Mouse (Mus musculus): ENCODE measurements at regions not wholly inside any gene's neighbourhood (a gene's known extent, or its start where the extent isn't known, plus 50 kb on each side); places are given as distances from the start of the nearest gene placed in this dataset.

GRCm38 (mm10) chr3:37964083-37964482 lies 239.8 kb upstream of the Gm5148 start:
- Histone ChIP-seq H3K27ac (replicated peaks; ENCODE audit: low read depth, low read length) (no peak overlapping the region), H3K4me3 (ENCODE audit: insufficient read depth, low read depth, low read length) (no peak overlapping the region), H3K4me1 (ENCODE audit: control insufficient read depth, insufficient read depth, insufficient read length, low read length) (no peaks in the 10 kb centered on the region; the same call in 1 of the 2 replicates)

DNA sequence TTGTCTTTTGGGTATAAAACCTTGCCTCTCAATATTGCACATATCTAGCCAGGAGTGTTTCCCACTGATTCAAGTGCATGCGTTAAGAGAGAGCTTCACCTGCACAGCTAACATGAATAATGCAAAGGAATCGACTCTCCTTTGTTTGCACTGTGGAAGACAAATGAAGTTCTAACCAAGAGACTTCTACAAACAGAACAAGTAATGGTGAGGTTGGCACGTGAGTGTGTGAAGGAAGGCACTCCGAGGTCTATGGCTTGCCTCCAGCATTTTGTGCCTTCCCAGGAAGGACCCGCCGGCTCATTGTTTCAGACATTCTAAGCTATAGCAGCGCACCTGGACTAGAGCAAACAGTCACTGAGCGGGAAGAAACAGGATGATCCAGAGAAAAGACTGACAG lies 238.5 kb upstream of the Gm5148 start:
- Histone ChIP-seq H3K4me3 (ENCODE audit: insufficient read depth, low read depth, low read length) (no peak overlapping the region), H3K4me1 (ENCODE audit: control insufficient read depth, insufficient read depth, insufficient read length, low read length) (no peaks in the 10 kb centered on the region; the same call in 1 of the 2 replicates), H3K27ac (replicated peaks; ENCODE audit: low read depth, low read length) (no peak overlapping the region)

DNA sequence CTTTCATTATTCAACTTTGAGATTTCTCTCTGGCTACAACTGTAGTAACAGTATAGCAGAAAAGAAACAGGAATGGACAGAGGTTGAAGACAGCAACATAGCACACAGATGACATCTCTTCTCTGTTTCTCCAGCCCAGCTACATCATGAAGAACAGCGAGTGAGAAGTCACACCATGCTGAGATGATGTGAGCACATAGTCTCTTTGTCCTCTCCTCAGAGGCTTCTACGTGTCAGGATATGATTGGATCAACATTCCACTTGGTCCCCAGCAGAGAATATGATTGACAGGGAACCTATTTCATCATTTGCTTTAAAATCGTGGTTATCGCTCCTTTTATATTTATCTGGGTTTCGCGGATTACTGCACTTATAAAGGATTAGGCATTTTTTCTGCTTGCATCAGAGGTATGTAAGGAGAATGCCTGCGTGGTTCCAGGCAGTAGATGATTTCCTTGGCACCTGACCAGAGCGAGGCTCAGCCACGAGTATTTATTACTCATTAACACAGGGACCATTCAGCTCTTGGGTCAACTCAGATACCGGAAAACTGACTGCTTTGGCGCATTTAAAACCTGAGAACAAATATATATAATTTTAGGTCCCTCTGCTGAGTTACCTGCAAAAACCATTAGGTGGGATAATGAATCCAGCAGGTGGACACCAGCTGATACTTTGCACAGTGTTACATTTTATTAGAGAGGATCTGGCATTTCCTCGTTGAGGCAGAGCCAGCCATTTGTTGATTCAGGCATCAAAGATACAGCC lies 237.9 kb upstream of the Gm5148 start:
- Histone ChIP-seq H3K4me3 (ENCODE audit: insufficient read depth, low read depth, low read length) (no peak overlapping the region), H3K4me1 (ENCODE audit: control insufficient read depth, insufficient read depth, insufficient read length, low read length) (no peaks in the 10 kb centered on the region; the same call in 1 of the 2 replicates), H3K27ac (replicated peaks; ENCODE audit: low read depth, low read length) (no peak overlapping the region)

DNA sequence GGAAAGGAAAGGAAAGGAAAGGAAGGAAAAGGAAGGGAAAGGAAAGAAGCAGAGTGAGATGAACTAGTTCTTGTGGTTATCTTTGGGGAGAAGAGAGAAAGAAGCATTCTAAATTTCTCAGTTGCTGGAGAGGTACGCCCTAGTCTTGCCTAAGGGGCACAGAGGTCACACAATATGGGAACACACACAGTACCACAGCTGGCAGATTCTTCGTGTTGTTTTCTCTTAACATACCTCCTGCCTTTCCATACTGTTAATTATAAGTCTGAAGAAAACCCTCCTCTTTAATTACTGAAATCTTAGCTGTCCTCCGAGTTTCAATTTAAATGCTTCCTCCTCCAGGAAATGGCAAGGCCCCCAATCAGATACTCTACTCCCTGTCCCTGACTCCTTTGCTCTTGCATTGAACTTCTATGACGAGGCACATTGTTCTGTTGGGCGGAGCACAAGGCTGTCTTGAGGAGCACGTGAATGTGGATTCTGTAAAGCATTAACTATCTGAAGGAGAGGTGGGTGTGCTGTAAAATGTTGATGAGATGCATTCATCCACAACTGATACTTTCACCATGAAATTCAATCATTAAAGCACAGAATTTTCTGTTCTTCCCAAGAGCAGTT lies 234.2 kb upstream of the Gm5148 start:
- H3K27ac ChIP-seq (replicated peaks; ENCODE audit: low read depth, low read length), result no peak overlapping the region
- no peak overlapping the region for H3K4me3 ChIP-seq (ENCODE audit: insufficient read depth, low read depth, low read length)
- H3K4me1 ChIP-seq (ENCODE audit: control insufficient read depth, insufficient read depth, insufficient read length, low read length), result no peaks in the 10 kb centered on the region; the same call in 1 of the 2 replicates

GRCm38 (mm10) chr3:37956543-37956942 lies 232.3 kb upstream of the Gm5148 start:
- H3K4me3 ChIP-seq (ENCODE audit: insufficient read depth, low read depth, low read length), result no peak overlapping the region
- H3K4me1 ChIP-seq (ENCODE audit: control insufficient read depth, insufficient read depth, insufficient read length, low read length), result no peaks in the 10 kb centered on the region
- H3K27ac ChIP-seq (replicated peaks; ENCODE audit: low read depth, low read length), result no peak overlapping the region

- no peak overlapping the region for H3K27ac ChIP-seq (replicated peaks; ENCODE audit: low read depth, low read length)
- H3K4me3 ChIP-seq (ENCODE audit: insufficient read depth, low read depth, low read length), result no peak overlapping the region
- no peaks in the 10 kb centered on the region for H3K4me1 ChIP-seq (ENCODE audit: control insufficient read depth, insufficient read depth, insufficient read length, low read length)
These were observed 228.6 kb upstream of the Gm5148 start for GRCm38 (mm10) chr3:37952891-37953290.

DNA sequence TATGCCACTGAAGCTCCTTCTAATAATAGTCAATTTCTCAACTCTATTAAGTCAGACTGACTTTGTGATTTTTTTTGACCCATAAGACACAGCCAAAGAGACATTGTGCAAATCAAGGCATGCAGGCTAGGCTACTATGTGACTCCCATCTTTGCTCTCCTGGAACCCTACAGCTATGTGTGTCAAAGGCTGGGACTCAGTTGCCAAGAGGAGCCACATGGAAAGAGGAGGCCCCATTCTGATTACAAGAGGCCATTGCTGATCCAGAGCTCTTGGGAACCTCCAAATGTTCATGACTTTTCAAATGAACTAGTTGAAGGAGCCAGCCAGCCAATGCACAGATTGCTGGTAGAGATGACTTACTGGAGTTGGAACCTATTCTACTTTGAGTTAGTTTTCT lies 228.0 kb upstream of the Gm5148 start:
- Histone ChIP-seq H3K27ac (replicated peaks; ENCODE audit: low read depth, low read length) (no peak overlapping the region), H3K4me3 (ENCODE audit: insufficient read depth, low read depth, low read length) (no peak overlapping the region), H3K4me1 (ENCODE audit: control insufficient read depth, insufficient read depth, insufficient read length, low read length) (no peaks in the 10 kb centered on the region)

DNA sequence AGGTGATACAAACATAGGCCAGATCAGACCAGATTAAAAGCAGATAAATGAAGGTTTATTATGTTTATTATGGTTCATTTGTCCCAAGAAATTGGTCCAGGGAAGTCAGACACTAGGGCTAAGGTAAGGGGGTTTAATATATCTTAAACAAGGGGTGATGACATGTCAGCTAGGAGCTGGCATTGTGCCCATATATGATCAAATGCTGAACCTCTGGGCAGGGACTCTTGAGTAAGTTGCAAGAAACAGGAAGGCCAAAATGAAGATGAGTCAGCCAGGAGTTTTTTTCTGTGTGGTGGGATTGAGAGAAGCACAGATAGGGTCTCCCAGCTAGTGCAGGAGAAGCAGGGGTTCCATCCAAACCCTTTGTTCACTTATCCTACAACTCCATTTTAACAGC lies 219.4 kb upstream of the Gm5148 start:
- no peak overlapping the region for H3K4me3 ChIP-seq (ENCODE audit: insufficient read depth, low read depth, low read length)
- H3K4me1 ChIP-seq (ENCODE audit: control insufficient read depth, insufficient read depth, insufficient read length, low read length), result peaks cover 3% of the 10 kb centered on the region; the same call in 1 of the 2 replicates
- H3K27ac ChIP-seq (replicated peaks; ENCODE audit: low read depth, low read length), result no peak overlapping the region

DNA sequence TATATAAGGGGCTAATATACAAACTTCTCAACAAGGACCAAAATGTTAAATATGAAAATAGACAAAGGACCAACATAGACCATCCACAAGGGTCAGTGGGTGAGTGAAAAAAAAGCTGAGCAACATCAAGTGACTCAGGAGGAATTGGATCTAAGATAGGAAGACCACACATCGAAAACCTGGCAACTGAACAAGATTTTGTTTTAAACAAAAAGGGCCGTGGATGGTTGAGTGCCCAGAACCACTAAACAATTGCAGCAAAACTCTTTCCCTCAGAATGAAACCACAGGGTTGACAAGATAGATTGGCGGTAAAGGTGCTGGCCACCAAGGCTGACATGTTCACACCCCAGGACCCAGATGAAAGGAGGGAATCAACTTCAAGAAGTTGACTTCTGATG lies 215.7 kb upstream of the Gm5148 start:
- Histone ChIP-seq H3K27ac (replicated peaks; ENCODE audit: low read depth, low read length) (no peak overlapping the region), H3K4me1 (ENCODE audit: control insufficient read depth, insufficient read depth, insufficient read length, low read length) (peaks cover 21% of the 10 kb centered on the region), H3K4me3 (ENCODE audit: insufficient read depth, low read depth, low read length) (no peak overlapping the region)

GRCm38 (mm10) chr3:37938870-37939269 lies 214.6 kb upstream of the Gm5148 start:
- no peak overlapping the region for H3K4me3 ChIP-seq (ENCODE audit: insufficient read depth, low read depth, low read length)
- H3K4me1 ChIP-seq (ENCODE audit: control insufficient read depth, insufficient read depth, insufficient read length, low read length), result peaks cover 26% of the 10 kb centered on the region
- 0 out of 2 replicates have a peak overlapping the region, but pooled peaks have one; percentile 68 for H3K27ac ChIP-seq (replicated peaks; ENCODE audit: low read depth, low read length)

DNA sequence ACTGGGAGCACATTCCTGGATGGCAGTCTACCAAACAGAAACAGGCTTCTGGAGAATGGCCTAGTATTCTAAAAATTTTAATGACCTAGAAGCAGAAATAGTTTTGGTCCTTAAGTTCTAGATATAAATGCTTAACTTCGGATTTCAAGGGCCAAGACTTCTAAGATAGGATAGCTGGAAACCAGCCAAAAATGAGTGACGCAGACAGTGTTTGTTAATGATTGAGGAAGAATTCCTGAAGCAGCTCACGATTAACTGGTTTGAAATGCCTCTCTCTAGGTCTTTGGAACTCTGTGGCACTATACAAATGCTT lies 213.9 kb upstream of the Gm5148 start:
- peaks cover 26% of the 10 kb centered on the region for H3K4me1 ChIP-seq (ENCODE audit: control insufficient read depth, insufficient read depth, insufficient read length, low read length)
- peak overlapping the region; percentile 68 for H3K27ac ChIP-seq (replicated peaks; ENCODE audit: low read depth, low read length)
- H3K4me3 ChIP-seq (ENCODE audit: insufficient read depth, low read depth, low read length), result no peak overlapping the region

DNA sequence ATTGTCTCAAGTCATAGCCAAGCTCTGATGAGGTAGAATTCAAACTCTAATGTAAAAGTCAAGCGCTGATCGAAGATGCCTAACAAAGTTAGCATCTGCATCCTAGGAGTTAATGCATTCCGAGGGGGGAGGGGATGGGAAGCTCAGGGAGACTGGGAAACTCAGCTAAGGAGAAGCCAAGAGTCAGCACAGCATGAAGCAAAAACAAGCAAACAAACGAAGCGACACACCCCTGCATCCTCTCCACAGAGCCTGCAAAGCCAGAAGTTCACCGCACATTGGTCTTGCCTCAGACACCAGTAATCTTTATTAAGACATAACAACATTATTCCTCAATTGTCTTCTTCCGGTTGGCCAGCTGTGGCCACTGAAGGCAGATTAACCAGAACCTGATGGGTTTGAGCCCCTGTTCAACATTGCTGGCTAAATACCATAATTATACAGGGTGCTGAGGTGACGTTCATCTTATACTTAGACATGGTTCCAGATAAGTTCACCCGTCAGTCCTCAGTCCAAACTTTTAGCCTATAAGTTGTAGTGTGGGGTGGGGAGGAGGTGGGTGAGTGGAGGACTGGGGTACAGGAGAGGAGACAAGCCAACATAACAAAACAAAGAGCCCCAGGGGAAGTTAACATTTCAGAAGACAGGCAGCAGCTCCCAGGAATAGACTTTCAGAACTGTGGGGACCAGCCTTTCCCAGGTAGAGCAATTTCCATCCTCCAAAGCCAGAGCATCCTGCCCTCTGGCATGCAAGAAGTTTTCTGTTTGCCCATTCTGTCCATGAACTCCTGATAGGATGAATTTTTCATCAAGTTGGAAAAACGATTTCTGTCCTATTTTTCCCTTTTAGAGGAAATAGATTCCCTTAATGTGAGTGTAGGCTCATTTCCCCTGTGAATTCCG lies 213.3 kb upstream of the Gm5148 start:
- H3K27ac ChIP-seq (replicated peaks; ENCODE audit: low read depth, low read length), result peak overlapping the region; percentile 68
- H3K4me1 ChIP-seq (ENCODE audit: control insufficient read depth, insufficient read depth, insufficient read length, low read length), result peaks cover 26% of the 10 kb centered on the region
- no peak overlapping the region for H3K4me3 ChIP-seq (ENCODE audit: insufficient read depth, low read depth, low read length)

- H3K4me1 ChIP-seq (ENCODE audit: control insufficient read depth, insufficient read depth, insufficient read length, low read length), result peaks cover 26% of the 10 kb centered on the region
- no peak overlapping the region for H3K4me3 ChIP-seq (ENCODE audit: insufficient read depth, low read depth, low read length)
- H3K27ac ChIP-seq (replicated peaks; ENCODE audit: low read depth, low read length), result peak overlapping the region; percentile 24
These were observed 212.1 kb upstream of the Gm5148 start for GRCm38 (mm10) chr3:37936251-37936931.

- peak overlapping the region; percentile 77 for H3K27ac ChIP-seq (replicated peaks; ENCODE audit: low read depth, low read length)
- H3K4me3 ChIP-seq (ENCODE audit: insufficient read depth, low read depth, low read length), result no peak overlapping the region
- H3K4me1 ChIP-seq (ENCODE audit: control insufficient read depth, insufficient read depth, insufficient read length, low read length), result peaks cover 26% of the 10 kb centered on the region
These were observed 210.8 kb upstream of the Gm5148 start for GRCm38 (mm10) chr3:37934905-37935708.
